ENCODE assay signal across 8 mouse cellular contexts in the genomic region with DNA sequence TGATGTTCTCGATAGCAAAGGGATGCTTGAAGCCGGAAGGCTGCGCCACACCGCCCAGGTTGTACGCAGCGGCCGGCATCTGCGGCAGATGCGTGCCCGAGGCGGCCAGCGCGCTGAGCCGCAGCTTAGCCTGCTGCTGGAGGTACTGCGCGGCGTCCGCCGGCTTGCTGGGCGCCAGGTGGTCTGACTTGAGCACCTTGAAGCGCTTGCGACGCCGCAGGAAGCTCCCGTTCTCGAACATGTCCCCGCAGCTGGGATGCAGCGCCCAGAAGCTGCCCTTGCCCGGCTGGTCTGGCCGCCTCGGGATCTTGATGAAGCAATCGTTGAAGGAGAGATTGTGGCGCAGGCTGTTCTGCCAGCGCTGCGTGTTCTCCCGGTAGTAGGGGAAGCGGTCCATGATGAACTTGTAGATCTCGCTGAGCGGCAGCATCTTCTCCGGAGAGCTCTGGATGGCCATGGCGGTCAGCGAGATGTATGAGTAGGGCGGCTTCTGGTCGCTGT. TPM values are rescaled to one million over a fixed set of nuclear protein-coding genes. Genes with fewer than 3 reads are reported as not detected.
DNase-seq lines count a peak whose midpoint lies in the region; ATAC-seq and TF ChIP-seq lines count a peak whose summit lies in the region.
"Had no signal": no experiment of that assay in that cellular context is flagged by ENCODE, and none has a peak within 500 bp of the region (broad histone marks: within the 10 kb centered on the region; RNA-seq: fewer than 3 reads in every experiment).

No protein-coding gene starts in this region.

- no peak for TF ChIP-seq POLR2A in lung, adult 2 months (IDR thresholded peaks at IDR 0.05; ENCODE audit: borderline replicate concordance, extremely low read depth, low read depth, low read length)
- TF ChIP-seq POLR2A in limb, embryonic 14.5 days (IDR thresholded peaks at IDR 0.05; ENCODE audit: borderline replicate concordance, extremely low read depth, insufficient read depth, insufficient read length), result no peak

- H3K4me3 ChIP-seq in lung, adult 2 months (replicated peaks; ENCODE audit: extremely low read depth, low read depth, low read length), result no peak overlapping the region
- H3K4me3 ChIP-seq in embryonic facial prominence, embryonic 15.5 days (replicated peaks), result peak overlapping the region; percentile 23
- peak overlapping the region; percentile 11; the same call in 1 of the 2 replicates for H3K4me3 ChIP-seq in limb, embryonic 14.5 days (replicated peaks; ENCODE audit: low read length)

- DNase-seq in lung, adult 2 months, result peak; percentile 14
- DNase-seq in lung, postnatal 14 days, result no peak
- no peak for DNase-seq in limb, embryonic 14.5 days (ENCODE audit: low spot score)
- peak; percentile 53 for DNase-seq in thymus, postnatal 14 days
- DNase-seq in cerebellum, postnatal 36 days, result no peak

- peaks cover 93% of the 10 kb centered on the region for H3K27me3 ChIP-seq in embryonic facial prominence, embryonic 15.5 days
- peaks cover 99% of the 10 kb centered on the region for H3K27me3 ChIP-seq in limb, embryonic 14.5 days (ENCODE audit: control insufficient read depth, insufficient read depth, low read length)

- 2% methylated on average over 44 of the region's 44 CpGs for WGBS in lung, adult 2 months
- 0% methylated on average over 44 of the region's 44 CpGs for WGBS in embryonic facial prominence, embryonic 15.5 days
- 2% methylated on average over 31 of the region's 44 CpGs for WGBS in limb, embryonic 14.5 days

- no peak overlapping the region for H3K27ac ChIP-seq in embryonic facial prominence, embryonic 15.5 days (replicated peaks)
- H3K27ac ChIP-seq in limb, embryonic 14.5 days (replicated peaks; ENCODE audit: low read depth, low read length), result no peak overlapping the region

- no peak for ATAC-seq in embryonic facial prominence, embryonic 15.5 days (ENCODE audit: insufficient number of reproducible peaks, low FRiP score, low TSS enrichment, low read depth)
- ATAC-seq in limb, embryonic 14.5 days (ENCODE audit: low FRiP score, low read depth), result no peak
- ATAC-seq in frontal cortex, adult (ENCODE audit: low TSS enrichment), result no peak

- H3K9ac ChIP-seq in embryonic facial prominence, embryonic 15.5 days, result no peak overlapping the region
- H3K9ac ChIP-seq in limb, embryonic 14.5 days (ENCODE audit: low read depth, low read length, severe bottlenecking), result no peak overlapping the region

- H3K9me3 ChIP-seq in embryonic facial prominence, embryonic 15.5 days (replicated peaks), result no peaks in the 10 kb centered on the region
- H3K9me3 ChIP-seq in limb, embryonic 14.5 days (ENCODE audit: control insufficient read depth, low read length), result no peaks in the 10 kb centered on the region

- peaks cover 6% of the 10 kb centered on the region; the same call in 1 of the 2 replicates for H3K4me1 ChIP-seq in lung, adult 2 months (ENCODE audit: control insufficient read depth, insufficient read depth, low read length)
- peaks cover 37% of the 10 kb centered on the region for H3K4me1 ChIP-seq in embryonic facial prominence, embryonic 15.5 days
- H3K4me1 ChIP-seq in limb, embryonic 14.5 days (ENCODE audit: control insufficient read depth, insufficient read depth, low read length), result peaks cover 3% of the 10 kb centered on the region; the same call in 1 of the 2 replicates

- peak overlapping the region; percentile 30 for H3K4me2 ChIP-seq in embryonic facial prominence, embryonic 15.5 days (replicated peaks)
- peak overlapping the region; percentile 10 for H3K4me2 ChIP-seq in limb, embryonic 14.5 days (replicated peaks; ENCODE audit: low read depth, low read length, severe bottlenecking)

- H3K36me3 ChIP-seq in embryonic facial prominence, embryonic 15.5 days, result no peaks in the 10 kb centered on the region
- H3K36me3 ChIP-seq in limb, embryonic 14.5 days (ENCODE audit: control insufficient read depth, insufficient read depth, low read length), result no peaks in the 10 kb centered on the region

- no peak for TF ChIP-seq CTCF in lung, adult 2 months (IDR thresholded peaks at IDR 0.05; ENCODE audit: insufficient read depth, low read length)

RNA-seq across cellular contexts. Expression of a gene that starts 1.0 kb away (rescaled TPM):
- polyA plus RNA-seq in lung, adult 2 months (2012; rRNA removed), result not detected in 2 replicates
- not detected in 2 replicates for polyA plus RNA-seq in embryonic facial prominence, embryonic 15.5 days (2015; fragmentation: Nextera tagmentation; extraction: Ambion mirVana)
- polyA plus RNA-seq in limb, embryonic 14.5 days (2012; rRNA removed), result 0.03 and 0.04 TPM in 2 replicates
- not detected in 2 replicates for polyA plus RNA-seq in limb, embryonic 14.5 days (2014; fragmentation: Nextera tagmentation; extraction: Ambion mirVana)
- polyA plus RNA-seq: stomach, embryonic 14.5 days had no signal

Comparison
In these comparisons a context has a peak if more than half of its experiments do, and no peak if none do; other contexts are left out.
1. DNase-seq: peak in lung, adult 2 months (single experiment) and thymus, postnatal 14 days (single experiment); none in lung, postnatal 14 days (single experiment), limb, embryonic 14.5 days (single experiment) and cerebellum, postnatal 36 days (0 of 2).